Mouse (Mus musculus): Measurements from ENCODE around the gene Cyb561d1. TPM values are rescaled to one million over a fixed set of nuclear protein-coding genes. Genes with fewer than 3 reads are reported as not detected.
"Not testable (repeated sequence)": the region's sequence is repeated elsewhere in the genome, so short reads cannot be mapped to it uniquely, and the experiment has no call there.

Gene Cyb561d1
- 5.5 and 9.4 TPM in 2 replicates for polyA plus RNA-seq (2012; rRNA removed)

GRCm38 (mm10) chr3:108200329-108201323 is at the start of gene Cyb561d1:
Cyb561d1 (minus strand) TSS chr3:108201212.
- Histone ChIP-seq H3K27me3 (ENCODE audit: control insufficient read depth, insufficient read depth, low read length) (no peaks in the 10 kb centered on the region), H3K36me3 (ENCODE audit: control insufficient read depth, insufficient read depth, low read length) (no peaks in the 10 kb centered on the region; the same call in 1 of the 2 replicates), H3K27ac (ENCODE audit: insufficient read depth, low read depth, low read length) (peak within 1 kb of the TSS; percentile 99), H3K4me1 (ENCODE audit: control insufficient read depth, insufficient read depth, insufficient read length, low read length) (peaks cover 14% of the 10 kb centered on the region), H3K4me3 (ENCODE audit: low read depth, low read length) (peak within 1 kb of the TSS; percentile 86)
- 2% methylated on average over 44 of the region's 44 CpGs for WGBS
- TF ChIP-seq POLR2A (IDR thresholded peaks at IDR 0.05; ENCODE audit: low read depth, low read length) (no peak; the same call in 1 of the 2 replicates), CTCF (IDR thresholded peaks at IDR 0.05; ENCODE audit: extremely low read depth, insufficient read length, insufficient replicate concordance, low read depth, low read length) (peak; percentile 62)

DNA sequence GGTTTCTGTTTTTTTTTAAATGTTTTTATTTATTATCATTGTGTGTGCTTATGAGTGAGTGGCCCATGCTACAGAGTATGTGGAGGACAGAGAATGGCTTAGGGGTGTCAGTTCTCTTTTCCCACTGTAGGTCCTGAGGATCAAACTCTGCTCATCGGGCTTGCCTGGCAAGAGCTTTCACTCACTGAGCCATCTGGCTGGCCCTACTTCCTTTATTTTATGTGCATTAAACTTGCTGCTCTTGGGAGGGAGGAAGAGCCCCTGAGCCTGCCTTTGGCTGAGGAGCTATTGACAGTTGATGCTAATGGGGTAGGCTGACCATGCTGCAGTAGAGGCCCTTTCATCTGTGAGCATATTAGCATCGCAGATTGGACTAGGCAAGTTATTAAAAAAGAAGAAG is 45.8 kb upstream of the Cyb561d1 start:
- no peaks in the 10 kb centered on the region for H3K4me1 ChIP-seq (ENCODE audit: control insufficient read depth, insufficient read depth, insufficient read length, low read length)
- no peak for TF ChIP-seq POLR2A (IDR thresholded peaks at IDR 0.05; ENCODE audit: low read depth, low read length)
- TF ChIP-seq CTCF (IDR thresholded peaks at IDR 0.05; ENCODE audit: extremely low read depth, insufficient read length, insufficient replicate concordance, low read depth, low read length), result no peak
- H3K27ac ChIP-seq (ENCODE audit: insufficient read depth, low read depth, low read length), result no peak overlapping the region
- H3K36me3 ChIP-seq (ENCODE audit: control insufficient read depth, insufficient read depth, low read length), result no peaks in the 10 kb centered on the region
- H3K4me3 ChIP-seq (ENCODE audit: low read depth, low read length), result no peak overlapping the region
- H3K27me3 ChIP-seq (ENCODE audit: control insufficient read depth, insufficient read depth, low read length), result no peaks in the 10 kb centered on the region
- WGBS, result 76% methylated on average over 2 of the region's 2 CpGs

DNA sequence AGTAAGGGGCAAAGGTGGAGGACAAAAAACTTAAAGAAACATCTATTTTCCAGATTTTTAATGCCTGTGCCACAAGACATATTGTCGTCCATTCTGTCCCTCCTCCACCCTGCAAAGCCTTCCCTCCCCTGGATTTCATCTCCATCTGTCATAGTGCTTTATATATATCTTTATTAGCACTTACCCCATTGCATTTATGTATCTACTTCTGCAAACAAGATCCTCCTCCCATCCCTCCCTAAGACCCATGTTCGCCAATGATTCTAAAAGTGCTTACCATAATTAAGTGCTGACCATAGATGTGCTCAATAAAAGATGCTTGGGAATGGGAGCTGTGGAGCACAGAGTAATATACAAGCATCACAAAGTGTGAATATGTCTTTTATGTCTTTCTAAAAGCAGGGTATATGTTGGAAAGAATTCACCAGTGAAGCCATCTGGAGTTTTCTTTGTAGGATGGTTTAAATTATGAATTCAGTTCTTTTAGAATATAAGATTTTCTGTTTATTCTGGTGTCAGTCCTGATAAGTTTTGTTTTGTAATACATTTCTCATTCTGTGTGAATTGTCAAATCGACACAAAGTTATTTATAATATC is 40.3 kb upstream of the Cyb561d1 start:
- no peak overlapping the region for H3K27ac ChIP-seq (ENCODE audit: insufficient read depth, low read depth, low read length)
- TF ChIP-seq POLR2A (IDR thresholded peaks at IDR 0.05; ENCODE audit: low read depth, low read length), result no peak
- TF ChIP-seq CTCF (IDR thresholded peaks at IDR 0.05; ENCODE audit: extremely low read depth, insufficient read length, insufficient replicate concordance, low read depth, low read length), result no peak
- 90% methylated on average over 3 of the region's 3 CpGs for WGBS
- no peaks in the 10 kb centered on the region for H3K36me3 ChIP-seq (ENCODE audit: control insufficient read depth, insufficient read depth, low read length)
- H3K27me3 ChIP-seq (ENCODE audit: control insufficient read depth, insufficient read depth, low read length), result no peaks in the 10 kb centered on the region
- no peak overlapping the region for H3K4me3 ChIP-seq (ENCODE audit: low read depth, low read length)
- no peaks in the 10 kb centered on the region for H3K4me1 ChIP-seq (ENCODE audit: control insufficient read depth, insufficient read depth, insufficient read length, low read length)

GRCm38 (mm10) chr3:108237474-108238102 is 36.6 kb upstream of the Cyb561d1 start:
- not testable (repeated sequence) for H3K4me3 ChIP-seq (ENCODE audit: low read depth, low read length); H3K36me3 ChIP-seq (ENCODE audit: control insufficient read depth, insufficient read depth, low read length); H3K27me3 ChIP-seq (ENCODE audit: control insufficient read depth, insufficient read depth, low read length); H3K27ac ChIP-seq (ENCODE audit: insufficient read depth, low read depth, low read length); H3K4me1 ChIP-seq (ENCODE audit: control insufficient read depth, insufficient read depth, insufficient read length, low read length)
- WGBS, result 88% methylated on average over 4 of the region's 4 CpGs
- TF ChIP-seq CTCF (IDR thresholded peaks at IDR 0.05; ENCODE audit: extremely low read depth, insufficient read length, insufficient replicate concordance, low read depth, low read length), result peak; percentile 25; the same call in 1 of the 2 replicates

- Histone ChIP-seq H3K27me3 (ENCODE audit: control insufficient read depth, insufficient read depth, low read length) (no peaks in the 10 kb centered on the region), H3K27ac (ENCODE audit: insufficient read depth, low read depth, low read length) (no peak overlapping the region), H3K36me3 (ENCODE audit: control insufficient read depth, insufficient read depth, low read length) (no peaks in the 10 kb centered on the region), H3K4me3 (ENCODE audit: low read depth, low read length) (no peak overlapping the region), H3K4me1 (ENCODE audit: control insufficient read depth, insufficient read depth, insufficient read length, low read length) (no peaks in the 10 kb centered on the region)
- 87% methylated on average over 4 of the region's 4 CpGs for WGBS
- TF ChIP-seq CTCF (IDR thresholded peaks at IDR 0.05; ENCODE audit: extremely low read depth, insufficient read length, insufficient replicate concordance, low read depth, low read length) (no peak), POLR2A (IDR thresholded peaks at IDR 0.05; ENCODE audit: low read depth, low read length) (no peak)
These were observed 30.6 kb upstream of the Cyb561d1 start for GRCm38 (mm10) chr3:108231646-108232045.

DNA sequence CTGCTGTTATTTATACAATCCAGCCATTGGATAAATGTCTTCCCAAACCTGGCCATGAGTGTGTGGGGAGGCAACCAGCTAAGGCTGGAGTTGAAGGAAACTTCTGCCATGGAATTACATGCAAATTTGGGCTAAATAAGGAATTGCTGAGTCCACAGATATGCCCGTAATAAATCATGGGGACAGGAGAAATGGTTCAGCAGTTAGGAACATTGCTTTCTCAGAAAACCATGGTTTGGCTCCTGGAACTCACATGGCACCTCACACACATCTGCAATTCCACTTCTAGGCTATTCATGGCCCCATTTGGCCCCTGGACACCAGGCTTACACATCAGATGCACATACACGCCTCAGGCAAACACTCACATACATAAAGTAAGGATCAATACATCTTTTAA is 26.5 kb upstream of the Cyb561d1 start:
- Histone ChIP-seq H3K36me3 (ENCODE audit: control insufficient read depth, insufficient read depth, low read length) (no peaks in the 10 kb centered on the region), H3K27ac (ENCODE audit: insufficient read depth, low read depth, low read length) (no peak overlapping the region), H3K27me3 (ENCODE audit: control insufficient read depth, insufficient read depth, low read length) (peaks cover 11% of the 10 kb centered on the region; the same call in 1 of the 2 replicates), H3K4me3 (ENCODE audit: low read depth, low read length) (no peak overlapping the region), H3K4me1 (ENCODE audit: control insufficient read depth, insufficient read depth, insufficient read length, low read length) (no peaks in the 10 kb centered on the region; the same call in 1 of the 2 replicates)
- no peak for TF ChIP-seq CTCF (IDR thresholded peaks at IDR 0.05; ENCODE audit: extremely low read depth, insufficient read length, insufficient replicate concordance, low read depth, low read length)
- no peak for TF ChIP-seq POLR2A (IDR thresholded peaks at IDR 0.05; ENCODE audit: low read depth, low read length)
- WGBS, result 67% methylated on average over 2 of the region's 2 CpGs
